Mouse (Mus musculus) lung, postnatal 14 days (tissue): ENCODE results near the gene Dync1i1.

Experiments
- DNase-seq: peaks from one replicate; pipeline ENCODE4 v3.0.0; 2021

Gene Dync1i1

GRCm38 (mm10) chr6:5859630-5860029 lies 134.2 kb downstream of the Dync1i1 start:
- DNase-seq = no peak

GRCm38 (mm10) chr6:5866091-5866490 lies 140.7 kb downstream of the Dync1i1 start:
- DNase-seq = no peak

GRCm38 (mm10) chr6:5867221-5867620 lies 141.8 kb downstream of the Dync1i1 start:
- DNase-seq = no peak

GRCm38 (mm10) chr6:5871060-5871459 lies 145.6 kb downstream of the Dync1i1 start:
- DNase-seq = no peak

- no peak for DNase-seq
These were observed 146.3 kb downstream of the Dync1i1 start for GRCm38 (mm10) chr6:5871581-5872298.

GRCm38 (mm10) chr6:5889341-5889740 lies 163.9 kb downstream of the Dync1i1 start:
- no peak for DNase-seq

- DNase-seq = no peak
These were observed 185.9 kb downstream of the Dync1i1 start for GRCm38 (mm10) chr6:5911295-5911694.

GRCm38 (mm10) chr6:5915028-5915427 lies 189.6 kb downstream of the Dync1i1 start:
- no peak for DNase-seq

- DNase-seq = peak; percentile 17
These were observed 195.2 kb downstream of the Dync1i1 start for GRCm38 (mm10) chr6:5920670-5921069.

- DNase-seq = no peak
These were observed 197.2 kb downstream of the Dync1i1 start for GRCm38 (mm10) chr6:5922676-5923075.

GRCm38 (mm10) chr6:5923148-5923547 lies 197.7 kb downstream of the Dync1i1 start:
- no peak for DNase-seq

- DNase-seq = no peak
These were observed 204.7 kb downstream of the Dync1i1 start for GRCm38 (mm10) chr6:5930140-5930539.

- DNase-seq = no peak
These were observed 210.3 kb downstream of the Dync1i1 start for GRCm38 (mm10) chr6:5935587-5936353.

GRCm38 (mm10) chr6:5949812-5950392 lies 224.5 kb downstream of the Dync1i1 start:
- no peak for DNase-seq

- no peak for DNase-seq
These were observed 231.0 kb downstream of the Dync1i1 start for GRCm38 (mm10) chr6:5956316-5956913.

- no peak for DNase-seq
These were observed 235.3 kb downstream of the Dync1i1 start for GRCm38 (mm10) chr6:5960728-5961127.

- DNase-seq = no peak
These were observed 236.5 kb downstream of the Dync1i1 start for GRCm38 (mm10) chr6:5961960-5962359.

- DNase-seq = no peak
These were observed 240.9 kb downstream of the Dync1i1 start for GRCm38 (mm10) chr6:5966376-5966775.

GRCm38 (mm10) chr6:5966806-5967445 lies 241.5 kb downstream of the Dync1i1 start:
- DNase-seq = no peak

GRCm38 (mm10) chr6:5967545-5967944 lies 242.1 kb downstream of the Dync1i1 start:
- no peak for DNase-seq

- no peak for DNase-seq
These were observed 244.2 kb downstream of the Dync1i1 start for GRCm38 (mm10) chr6:5969613-5970012.

GRCm38 (mm10) chr6:5976241-5976640 lies 250.8 kb downstream of the Dync1i1 start:
- no peak for DNase-seq
